Mouse (Mus musculus): ENCODE measurements at regions not wholly inside any gene's neighbourhood (a gene's known extent, or its start where the extent isn't known, plus 50 kb on each side); places are given as distances from the start of the nearest gene placed in this dataset.

GRCm38 (mm10) chr2:51316452-51316851 lies 167.5 kb upstream of the Rnd3 start:
- TF ChIP-seq CTCF (IDR thresholded peaks at IDR 0.05; ENCODE audit: low read depth, low read length) (0 out of 2 replicates have a peak, but pooled peaks have one; percentile 6), POLR2A (IDR thresholded peaks at IDR 0.05; ENCODE audit: extremely low read depth, insufficient read depth, low read length) (no peak)
- H3K27ac ChIP-seq (replicated peaks; ENCODE audit: insufficient read depth, low read depth, low read length), result no peak overlapping the region
- no peaks in the 10 kb centered on the region for H3K27me3 ChIP-seq (ENCODE audit: control insufficient read depth, insufficient read depth, low read length)
- H3K79me2 ChIP-seq (ENCODE audit: control insufficient read depth, insufficient read depth, low read length), result no peaks in the 10 kb centered on the region
- H3K4me3 ChIP-seq (ENCODE audit: insufficient read depth, low read depth, low read length), result no peak overlapping the region
- H3K4me1 ChIP-seq (ENCODE audit: control insufficient read depth, insufficient read depth, low read length), result no peaks in the 10 kb centered on the region
- H3K36me3 ChIP-seq (ENCODE audit: control insufficient read depth, insufficient read depth, low read length), result no peaks in the 10 kb centered on the region
- DNase-seq (ENCODE audit: extremely low read depth, low read depth, low spot score), result no peak
- H3K9ac ChIP-seq (ENCODE audit: low read depth, low read length), result no peak overlapping the region
- 88% methylated on average over 8 of the region's 8 CpGs for WGBS

GRCm38 (mm10) chr2:51313414-51313813 lies 164.5 kb upstream of the Rnd3 start:
- H3K4me3 ChIP-seq (ENCODE audit: insufficient read depth, low read depth, low read length), result no peak overlapping the region
- WGBS, result 96% methylated on average over 4 of the region's 4 CpGs
- no peak for DNase-seq (ENCODE audit: extremely low read depth, low read depth, low spot score)
- H3K9ac ChIP-seq (ENCODE audit: low read depth, low read length), result no peak overlapping the region
- H3K79me2 ChIP-seq (ENCODE audit: control insufficient read depth, insufficient read depth, low read length), result no peaks in the 10 kb centered on the region
- H3K4me1 ChIP-seq (ENCODE audit: control insufficient read depth, insufficient read depth, low read length), result no peaks in the 10 kb centered on the region
- TF ChIP-seq POLR2A (IDR thresholded peaks at IDR 0.05; ENCODE audit: extremely low read depth, insufficient read depth, low read length), result no peak
- TF ChIP-seq CTCF (IDR thresholded peaks at IDR 0.05; ENCODE audit: low read depth, low read length), result no peak
- no peaks in the 10 kb centered on the region for H3K27me3 ChIP-seq (ENCODE audit: control insufficient read depth, insufficient read depth, low read length)
- no peak overlapping the region for H3K27ac ChIP-seq (replicated peaks; ENCODE audit: insufficient read depth, low read depth, low read length)
- H3K36me3 ChIP-seq (ENCODE audit: control insufficient read depth, insufficient read depth, low read length), result no peaks in the 10 kb centered on the region

- Histone ChIP-seq H3K9ac (ENCODE audit: low read depth, low read length) (no peak overlapping the region), H3K27ac (replicated peaks; ENCODE audit: insufficient read depth, low read depth, low read length) (no peak overlapping the region), H3K36me3 (ENCODE audit: control insufficient read depth, insufficient read depth, low read length) (no peaks in the 10 kb centered on the region), H3K79me2 (ENCODE audit: control insufficient read depth, insufficient read depth, low read length) (no peaks in the 10 kb centered on the region), H3K4me1 (ENCODE audit: control insufficient read depth, insufficient read depth, low read length) (no peaks in the 10 kb centered on the region), H3K27me3 (ENCODE audit: control insufficient read depth, insufficient read depth, low read length) (no peaks in the 10 kb centered on the region), H3K4me3 (ENCODE audit: insufficient read depth, low read depth, low read length) (no peak overlapping the region)
- no peak for DNase-seq (ENCODE audit: extremely low read depth, low read depth, low spot score)
- TF ChIP-seq POLR2A (IDR thresholded peaks at IDR 0.05; ENCODE audit: extremely low read depth, insufficient read depth, low read length) (no peak), CTCF (IDR thresholded peaks at IDR 0.05; ENCODE audit: low read depth, low read length) (no peak)
- 73% methylated on average over 1 of the region's 1 CpGs for WGBS
These were observed 157.3 kb upstream of the Rnd3 start for GRCm38 (mm10) chr2:51306257-51306656.

- 65% methylated on average over 6 of the region's 6 CpGs for WGBS
- DNase-seq (ENCODE audit: extremely low read depth, low read depth, low spot score), result peak; percentile 33
- TF ChIP-seq CTCF (IDR thresholded peaks at IDR 0.05; ENCODE audit: low read depth, low read length) (peak; percentile 32; the same call in 1 of the 2 replicates), POLR2A (IDR thresholded peaks at IDR 0.05; ENCODE audit: extremely low read depth, insufficient read depth, low read length) (no peak)
- no peaks in the 10 kb centered on the region for H3K79me2 ChIP-seq (ENCODE audit: control insufficient read depth, insufficient read depth, low read length)
- H3K36me3 ChIP-seq (ENCODE audit: control insufficient read depth, insufficient read depth, low read length), result no peaks in the 10 kb centered on the region
- no peak overlapping the region for H3K27ac ChIP-seq (replicated peaks; ENCODE audit: insufficient read depth, low read depth, low read length)
- no peak overlapping the region for H3K9ac ChIP-seq (ENCODE audit: low read depth, low read length)
- no peaks in the 10 kb centered on the region for H3K4me1 ChIP-seq (ENCODE audit: control insufficient read depth, insufficient read depth, low read length)
- H3K27me3 ChIP-seq (ENCODE audit: control insufficient read depth, insufficient read depth, low read length), result no peaks in the 10 kb centered on the region
- H3K4me3 ChIP-seq (ENCODE audit: insufficient read depth, low read depth, low read length), result no peak overlapping the region
These were observed 156.5 kb upstream of the Rnd3 start for GRCm38 (mm10) chr2:51305411-51305810.

GRCm38 (mm10) chr2:51304694-51305093 lies 155.8 kb upstream of the Rnd3 start:
- no peak for DNase-seq (ENCODE audit: extremely low read depth, low read depth, low spot score)
- Histone ChIP-seq H3K27ac (replicated peaks; ENCODE audit: insufficient read depth, low read depth, low read length) (no peak overlapping the region), H3K4me3 (ENCODE audit: insufficient read depth, low read depth, low read length) (no peak overlapping the region), H3K4me1 (ENCODE audit: control insufficient read depth, insufficient read depth, low read length) (no peaks in the 10 kb centered on the region), H3K9ac (ENCODE audit: low read depth, low read length) (no peak overlapping the region), H3K79me2 (ENCODE audit: control insufficient read depth, insufficient read depth, low read length) (no peaks in the 10 kb centered on the region), H3K27me3 (ENCODE audit: control insufficient read depth, insufficient read depth, low read length) (no peaks in the 10 kb centered on the region), H3K36me3 (ENCODE audit: control insufficient read depth, insufficient read depth, low read length) (no peaks in the 10 kb centered on the region)
- TF ChIP-seq POLR2A (IDR thresholded peaks at IDR 0.05; ENCODE audit: extremely low read depth, insufficient read depth, low read length) (no peak), CTCF (IDR thresholded peaks at IDR 0.05; ENCODE audit: low read depth, low read length) (no peak)
- 68% methylated on average over 6 of the region's 6 CpGs for WGBS

GRCm38 (mm10) chr2:51290659-51291260 lies 141.8 kb upstream of the Rnd3 start:
- DNase-seq (ENCODE audit: extremely low read depth, low read depth, low spot score), result no peak
- H3K4me1 ChIP-seq (ENCODE audit: control insufficient read depth, insufficient read depth, low read length), result no peaks in the 10 kb centered on the region
- 63% methylated on average over 5 of the region's 5 CpGs for WGBS

More at GRCm38 (mm10) chr2:51290659-51291260, 141.8 kb upstream of the Rnd3 start:
- H3K79me2 ChIP-seq (ENCODE audit: control insufficient read depth, insufficient read depth, low read length), result no peaks in the 10 kb centered on the region
- no peak overlapping the region for H3K4me3 ChIP-seq (ENCODE audit: insufficient read depth, low read depth, low read length)
- no peaks in the 10 kb centered on the region for H3K27me3 ChIP-seq (ENCODE audit: control insufficient read depth, insufficient read depth, low read length)
- H3K9ac ChIP-seq (ENCODE audit: low read depth, low read length), result no peak overlapping the region
- no peak for TF ChIP-seq POLR2A (IDR thresholded peaks at IDR 0.05; ENCODE audit: extremely low read depth, insufficient read depth, low read length)
- no peak for TF ChIP-seq CTCF (IDR thresholded peaks at IDR 0.05; ENCODE audit: low read depth, low read length)
- no peak overlapping the region for H3K27ac ChIP-seq (replicated peaks; ENCODE audit: insufficient read depth, low read depth, low read length)
- H3K36me3 ChIP-seq (ENCODE audit: control insufficient read depth, insufficient read depth, low read length), result no peaks in the 10 kb centered on the region

All from liver, adult 2 months (tissue).